Mouse (Mus musculus) limb, embryonic 13.5 days (tissue): Measurements from ENCODE around the gene Taar5. TPM values are rescaled to one million over a fixed set of nuclear protein-coding genes. Genes with fewer than 3 reads are reported as not detected.

Experiments
- ATAC-seq: fragments of 200-750 bp; cut with Nextera tagmentation; 2 replicates; pipeline ENCODE4 v1.8.0; 2017; ENCODE audit warnings: low read depth, moderate number of reproducible peaks, moderate TSS enrichment; ENCODE audit not compliant: low FRiP score
- H3K27ac ChIP-seq: fragments of 300-500 bp; sonication (generic); 2 replicates; pipeline ENCODE4 v1.5.1; 2015; ENCODE audit warnings: inconsistent platforms, mild to moderate bottlenecking, moderate library complexity
- H3K27me3 ChIP-seq: fragments of 300-500 bp; sonication (generic); 2 replicates; pipeline ENCODE4 v1.6.1; 2015; ENCODE audit warnings: mild to moderate bottlenecking, inconsistent platforms
- H3K36me3 ChIP-seq: fragments of 300-500 bp; sonication (generic); 2 replicates; pipeline ENCODE4 v1.6.1; 2015; ENCODE audit warnings: inconsistent platforms, mild to moderate bottlenecking, moderate library complexity
- H3K4me1 ChIP-seq: fragments of 300-500 bp; sonication (generic); 2 replicates; pipeline ENCODE4 v1.6.1; 2015; ENCODE audit warnings: inconsistent platforms
- H3K4me2 ChIP-seq: fragments of 300-500 bp; sonication (generic); replicated peaks from 2 replicates; pipeline ENCODE4 v1.6.1; 2015; ENCODE audit warnings: inconsistent platforms, mild to moderate bottlenecking, moderate library complexity
- H3K4me3 ChIP-seq: fragments of 300-500 bp; sonication (generic); 2 replicates; pipeline ENCODE4 v1.5.1; 2015; ENCODE audit warnings: moderate library complexity, mild to moderate bottlenecking, inconsistent platforms
- H3K9ac ChIP-seq: fragments of 300-500 bp; sonication (generic); 2 replicates; pipeline ENCODE4 v1.6.1; 2015; ENCODE audit warnings: mild to moderate bottlenecking, inconsistent platforms
- H3K9me3 ChIP-seq: fragments of 300-500 bp; sonication (generic); 2 replicates; pipeline ENCODE4 v1.6.1; 2016; ENCODE audit warnings: inconsistent platforms
- WGBS: fragments of 180-500 bp; shearing (Covaris S2); methylation state at CpG from one replicate; pipeline ENCODE4 v1.1.7; 2015; 5-methylcytosine and 5-hydroxymethylcytosine counted together
- polyA plus RNA-seq: library from polyadenylated mRNA; unstranded; fragments of >200 nt; fragmentation: Nextera tagmentation; extraction: Ambion mirVana; gene quantifications from 2 replicates; pipeline ENCODE4 v1.2.1, GENCODE M21; 2015

Gene Taar5
- not detected in 2 replicates for polyA plus RNA-seq

DNA sequence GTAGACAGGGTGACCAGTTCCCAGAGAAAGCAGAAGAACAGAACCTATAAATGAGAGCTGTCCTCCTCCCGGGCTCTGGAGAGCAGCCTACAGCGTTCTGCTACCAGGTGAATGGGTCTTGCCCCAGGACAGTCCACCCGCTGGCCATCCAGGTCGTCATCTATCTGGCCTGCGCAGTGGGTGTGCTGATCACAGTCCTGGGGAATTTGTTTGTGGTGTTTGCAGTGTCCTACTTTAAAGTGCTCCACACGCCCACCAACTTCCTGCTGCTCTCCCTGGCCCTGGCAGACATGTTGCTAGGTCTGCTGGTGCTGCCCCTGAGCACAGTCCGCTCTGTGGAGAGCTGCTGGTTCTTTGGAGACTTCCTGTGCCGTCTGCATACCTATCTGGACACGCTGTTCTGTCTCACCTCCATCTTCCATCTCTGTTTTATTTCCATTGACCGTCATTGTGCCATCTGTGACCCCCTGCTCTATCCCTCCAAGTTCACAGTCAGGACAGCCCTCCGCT is at the start of gene Taar5:
Gene Taar5 (plus strand): TSS at position 51 of the 510 bp plus-strand sequence.
- no peaks in the 10 kb centered on the region for H3K9me3 ChIP-seq
- 85% methylated on average over 11 of the region's 11 CpGs for WGBS
- no peak for ATAC-seq
- no peak within 1 kb of the TSS for H3K27ac ChIP-seq
- H3K4me3 ChIP-seq: no peak within 1 kb of the TSS
- no peak within 1 kb of the TSS for H3K4me2 ChIP-seq
- H3K27me3 ChIP-seq: no peaks in the 10 kb centered on the region
- H3K9ac ChIP-seq: no peak within 1 kb of the TSS
- H3K36me3 ChIP-seq: no peaks in the 10 kb centered on the region
- H3K4me1 ChIP-seq: no peaks in the 10 kb centered on the region

DNA sequence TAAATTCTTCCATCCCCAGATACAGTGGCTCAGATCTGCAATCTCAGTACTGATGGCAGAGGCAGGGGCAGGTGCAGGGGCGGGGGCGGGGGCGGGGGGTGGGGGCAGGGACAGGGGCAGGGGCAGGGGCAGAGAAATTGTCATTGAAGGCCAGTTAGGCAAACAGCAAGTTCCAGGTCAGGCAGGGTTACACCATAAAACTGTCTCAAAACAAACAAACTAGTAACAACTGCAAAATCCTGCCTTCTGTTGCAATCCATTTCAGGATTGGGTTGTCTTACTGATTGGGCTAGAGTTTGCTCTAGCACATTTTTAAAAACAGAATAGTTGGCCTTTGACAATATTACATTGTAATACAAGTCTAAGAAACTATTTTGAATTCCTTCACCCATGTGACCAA is 48.0 kb upstream of the Taar5 start:
- Histone ChIP-seq H3K4me1 (no peaks in the 10 kb centered on the region), H3K4me2 (no peak overlapping the region), H3K36me3 (no peaks in the 10 kb centered on the region), H3K27ac (no peak overlapping the region), H3K27me3 (no peaks in the 10 kb centered on the region), H3K9me3 (no peaks in the 10 kb centered on the region), H3K4me3 (no peak overlapping the region), H3K9ac (no peak overlapping the region)
- no peak for ATAC-seq
- 58% methylated on average over 3 of the region's 3 CpGs for WGBS

DNA sequence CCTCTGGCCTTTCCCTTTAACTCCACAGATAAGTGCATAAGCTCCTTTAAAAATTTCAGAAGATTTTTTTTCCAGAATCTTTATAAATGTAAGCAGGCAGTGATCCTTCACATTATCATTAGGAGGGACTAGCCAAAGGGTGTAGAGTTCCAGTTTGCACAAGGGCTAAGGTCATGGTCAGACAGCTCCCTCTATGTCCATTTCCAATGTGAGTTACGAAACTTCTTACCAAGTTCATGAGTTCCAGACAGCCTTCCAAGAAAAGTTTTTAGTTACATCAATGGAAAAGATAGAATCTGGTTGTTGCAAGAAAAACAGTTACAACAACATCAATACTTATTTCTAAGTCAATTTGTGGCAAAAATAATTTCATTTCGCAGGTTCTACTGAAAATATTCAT is 46.6 kb upstream of the Taar5 start:
- no peak for ATAC-seq
- no peaks in the 10 kb centered on the region for H3K27me3 ChIP-seq
- no peaks in the 10 kb centered on the region for H3K4me1 ChIP-seq
- H3K9me3 ChIP-seq: no peaks in the 10 kb centered on the region
- H3K4me2 ChIP-seq: no peak overlapping the region
- H3K4me3 ChIP-seq: no peak overlapping the region
- 81% methylated on average over 2 of the region's 2 CpGs for WGBS
- no peak overlapping the region for H3K9ac ChIP-seq
- H3K36me3 ChIP-seq: no peaks in the 10 kb centered on the region
- no peak overlapping the region for H3K27ac ChIP-seq

DNA sequence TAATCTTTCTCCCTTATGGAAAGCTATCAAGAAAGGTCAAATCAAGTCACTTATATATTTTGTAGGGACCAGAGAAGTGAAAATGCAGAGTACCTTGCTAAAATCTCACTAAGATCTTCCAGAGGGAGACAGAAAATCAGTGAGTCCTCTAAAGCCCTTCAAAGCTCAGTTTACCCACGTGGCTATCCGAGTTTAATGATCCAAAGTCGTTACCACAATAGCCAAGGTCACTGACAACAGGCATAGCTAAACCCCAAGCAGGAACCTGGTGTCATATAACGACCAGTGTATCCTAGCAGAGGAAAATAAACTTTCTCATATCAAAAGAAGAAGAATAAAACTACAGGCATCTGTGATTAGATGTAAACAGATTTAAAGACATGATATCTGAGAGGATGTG is 32.9 kb upstream of the Taar5 start:
- no peak overlapping the region for H3K4me3 ChIP-seq
- H3K36me3 ChIP-seq: no peaks in the 10 kb centered on the region
- no peaks in the 10 kb centered on the region for H3K27me3 ChIP-seq
- ATAC-seq: no peak
- H3K4me2 ChIP-seq: no peak overlapping the region
- no peak overlapping the region for H3K9ac ChIP-seq
- no peak overlapping the region for H3K27ac ChIP-seq
- 24% methylated on average over 4 of the region's 4 CpGs for WGBS
- H3K4me1 ChIP-seq: no peaks in the 10 kb centered on the region
- H3K9me3 ChIP-seq: no peaks in the 10 kb centered on the region

DNA sequence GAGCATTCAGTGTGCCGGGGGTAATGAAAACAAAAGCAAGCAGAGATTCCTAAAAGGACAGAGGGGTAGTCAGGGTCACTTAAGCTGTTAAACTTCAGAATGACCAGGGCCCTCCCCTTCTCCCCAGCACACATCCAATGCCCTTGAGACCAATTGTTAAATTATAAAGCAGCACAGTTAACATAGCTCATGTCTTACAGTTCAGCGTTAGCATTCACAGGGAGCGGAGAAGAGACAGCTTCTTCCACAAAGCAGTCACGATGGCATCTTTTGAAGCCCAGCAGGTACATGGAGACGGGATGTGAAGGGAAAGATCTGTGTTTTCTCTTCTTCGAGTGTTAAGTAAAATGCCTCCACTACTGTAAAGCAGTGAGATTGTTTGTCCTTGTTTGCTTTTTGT is 32.2 kb upstream of the Taar5 start, which contains the start of gene Taar2:
Gene Taar2 (plus strand): TSS at position 261 of the 400 bp plus-strand sequence.
- Histone ChIP-seq H3K27ac (no peak within 1 kb of the TSS), H3K4me3 (no peak within 1 kb of the TSS), H3K9ac (no peak within 1 kb of the TSS), H3K27me3 (no peaks in the 10 kb centered on the region), H3K4me2 (no peak within 1 kb of the TSS), H3K36me3 (no peaks in the 10 kb centered on the region), H3K9me3 (no peaks in the 10 kb centered on the region), H3K4me1 (no peaks in the 10 kb centered on the region)
- 54% methylated on average over 6 of the region's 6 CpGs for WGBS
- ATAC-seq: no peak

DNA sequence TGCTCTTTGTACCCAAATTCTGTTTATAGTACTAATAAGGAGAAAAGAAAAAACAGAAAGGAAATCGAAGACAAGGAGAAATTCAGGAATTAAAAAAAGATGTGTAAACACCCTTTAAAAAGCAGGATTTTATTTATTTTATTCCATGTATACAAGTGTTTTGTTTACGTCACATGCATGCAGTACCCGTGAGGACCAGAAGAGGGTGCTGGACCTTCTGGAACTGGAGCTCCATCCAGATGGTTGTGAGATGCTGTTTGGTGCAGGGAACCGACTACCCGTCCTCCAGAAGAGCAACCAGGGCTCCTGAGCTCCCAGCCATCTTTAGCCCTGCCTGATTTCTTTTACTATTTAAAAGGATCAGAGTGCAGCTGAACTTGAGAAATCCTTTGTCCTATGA is 28.0 kb upstream of the Taar5 start:
- no peaks in the 10 kb centered on the region for H3K9me3 ChIP-seq
- H3K27me3 ChIP-seq: no peaks in the 10 kb centered on the region
- no peaks in the 10 kb centered on the region for H3K36me3 ChIP-seq
- H3K27ac ChIP-seq: no peak overlapping the region
- H3K4me3 ChIP-seq: no peak overlapping the region
- WGBS: 75% methylated on average over 5 of the region's 5 CpGs
- 0 out of 2 replicates have a peak, but pooled peaks cover 5% of the 10 kb centered on the region for H3K4me1 ChIP-seq
- ATAC-seq: no peak
- no peak overlapping the region for H3K4me2 ChIP-seq
- H3K9ac ChIP-seq: no peak overlapping the region

DNA sequence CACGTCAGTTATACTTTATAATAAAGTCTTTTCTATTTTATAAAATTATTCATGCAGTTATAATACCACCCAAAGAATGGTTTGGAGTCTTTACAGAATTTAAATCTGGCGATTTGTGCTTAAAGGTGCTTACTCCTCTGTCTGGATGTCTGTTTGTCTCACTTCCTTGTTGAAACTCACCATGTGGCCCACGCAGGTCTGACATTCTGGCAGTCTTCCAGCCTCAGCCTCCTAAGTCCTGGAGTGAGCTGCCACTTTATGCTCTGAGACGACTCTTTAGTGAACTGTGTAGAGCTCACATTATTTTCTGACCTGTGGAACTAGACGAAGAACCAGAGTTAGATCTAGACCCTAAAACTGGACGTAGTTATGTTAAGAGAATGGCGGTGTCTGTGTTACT is 22.5 kb upstream of the Taar5 start:
- Histone ChIP-seq H3K27me3 (no peaks in the 10 kb centered on the region), H3K4me2 (no peak overlapping the region), H3K36me3 (no peaks in the 10 kb centered on the region), H3K9ac (no peak overlapping the region), H3K4me1 (peaks cover 10% of the 10 kb centered on the region; the same call in 1 of the 2 replicates), H3K4me3 (no peak overlapping the region), H3K9me3 (no peaks in the 10 kb centered on the region), H3K27ac (no peak overlapping the region)
- 55% methylated on average over 7 of the region's 7 CpGs for WGBS
- ATAC-seq: no peak

DNA sequence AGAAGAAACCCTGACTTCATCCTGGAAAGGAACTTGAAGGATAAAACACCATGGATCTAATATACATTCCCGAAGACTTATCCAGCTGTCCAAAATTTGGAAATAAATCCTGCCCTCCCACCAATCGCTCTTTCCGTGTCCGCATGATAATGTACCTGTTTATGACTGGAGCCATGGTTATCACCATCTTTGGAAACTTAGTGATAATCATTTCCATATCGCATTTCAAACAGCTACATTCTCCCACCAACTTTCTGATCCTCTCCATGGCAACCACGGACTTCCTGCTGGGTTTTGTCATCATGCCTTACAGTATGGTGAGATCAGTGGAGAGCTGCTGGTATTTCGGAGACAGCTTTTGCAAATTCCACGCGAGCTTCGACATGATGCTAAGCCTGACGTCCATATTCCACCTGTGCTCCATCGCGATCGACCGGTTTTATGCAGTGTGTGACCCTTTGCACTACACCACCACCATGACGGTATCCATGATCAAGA is 20.9 kb upstream of the Taar5 start, which contains the start of gene Taar3:
Gene Taar3 (plus strand): TSS at position 51 of the 498 bp plus-strand sequence.
- H3K27ac ChIP-seq: no peak within 1 kb of the TSS
- no peak for ATAC-seq

DNA sequence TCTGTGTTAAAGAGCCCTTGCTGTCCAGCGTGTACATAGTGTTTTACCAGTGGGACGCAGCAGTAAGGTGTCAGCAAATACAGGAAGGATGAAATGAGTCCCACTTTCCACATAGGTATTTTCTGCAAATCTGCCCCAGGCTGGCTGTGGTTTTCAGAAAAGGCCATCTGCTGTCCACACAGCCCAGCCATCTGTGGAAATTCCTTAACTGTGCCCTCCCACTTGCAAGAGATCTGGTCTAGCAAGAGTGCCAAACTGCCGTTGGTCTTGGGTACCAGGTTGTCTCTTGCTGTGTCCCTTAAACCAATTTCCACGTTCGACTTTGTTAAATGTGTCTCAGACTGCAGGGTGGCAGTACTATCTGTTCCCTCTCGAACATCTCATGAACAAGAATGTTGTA is 18.8 kb upstream of the Taar5 start:
- 81% methylated on average over 6 of the region's 6 CpGs for WGBS
- Histone ChIP-seq H3K4me3 (no peak overlapping the region), H3K36me3 (no peaks in the 10 kb centered on the region), H3K27ac (no peak overlapping the region), H3K4me1 (peaks cover 5% of the 10 kb centered on the region; the same call in 1 of the 2 replicates), H3K4me2 (no peak overlapping the region), H3K9ac (no peak overlapping the region), H3K27me3 (no peaks in the 10 kb centered on the region), H3K9me3 (no peaks in the 10 kb centered on the region)
- no peak for ATAC-seq

More for the DNA sequence above, 20.9 kb upstream of the Taar5 start, which contains the start of gene Taar3:
- H3K4me3 ChIP-seq: no peak within 1 kb of the TSS
- 86% methylated on average over 16 of the region's 16 CpGs for WGBS
- H3K4me2 ChIP-seq: no peak within 1 kb of the TSS
- no peaks in the 10 kb centered on the region for H3K36me3 ChIP-seq
- H3K9ac ChIP-seq: no peak within 1 kb of the TSS
- peaks cover 10% of the 10 kb centered on the region; the same call in 1 of the 2 replicates for H3K4me1 ChIP-seq
- H3K27me3 ChIP-seq: no peaks in the 10 kb centered on the region
- no peaks in the 10 kb centered on the region for H3K9me3 ChIP-seq

DNA sequence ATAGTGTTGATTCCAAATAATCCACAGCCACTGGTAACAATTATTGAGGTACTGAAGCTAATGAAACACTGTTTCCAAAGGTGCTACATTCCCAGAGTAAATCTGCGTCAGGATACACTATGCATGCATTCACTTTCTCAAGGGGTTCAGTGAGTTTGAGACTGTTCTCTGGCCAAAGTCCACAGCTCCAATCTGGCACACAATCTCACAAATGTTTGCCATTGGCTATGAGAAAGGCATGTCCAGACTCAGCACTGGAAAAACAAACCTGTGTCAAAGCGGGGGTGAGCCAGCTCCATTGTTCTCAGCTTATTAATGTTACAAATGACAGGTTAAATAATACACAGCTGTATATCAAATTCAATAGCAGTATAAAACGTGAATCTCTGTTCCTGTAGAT is 11.4 kb upstream of the Taar5 start:
- Histone ChIP-seq H3K4me1 (peaks cover 6% of the 10 kb centered on the region; the same call in 1 of the 2 replicates), H3K4me3 (no peak overlapping the region), H3K4me2 (no peak overlapping the region), H3K9me3 (no peaks in the 10 kb centered on the region), H3K9ac (no peak overlapping the region), H3K27me3 (no peaks in the 10 kb centered on the region), H3K36me3 (no peaks in the 10 kb centered on the region), H3K27ac (no peak overlapping the region)
- 53% methylated on average over 3 of the region's 3 CpGs for WGBS
- no peak for ATAC-seq

DNA sequence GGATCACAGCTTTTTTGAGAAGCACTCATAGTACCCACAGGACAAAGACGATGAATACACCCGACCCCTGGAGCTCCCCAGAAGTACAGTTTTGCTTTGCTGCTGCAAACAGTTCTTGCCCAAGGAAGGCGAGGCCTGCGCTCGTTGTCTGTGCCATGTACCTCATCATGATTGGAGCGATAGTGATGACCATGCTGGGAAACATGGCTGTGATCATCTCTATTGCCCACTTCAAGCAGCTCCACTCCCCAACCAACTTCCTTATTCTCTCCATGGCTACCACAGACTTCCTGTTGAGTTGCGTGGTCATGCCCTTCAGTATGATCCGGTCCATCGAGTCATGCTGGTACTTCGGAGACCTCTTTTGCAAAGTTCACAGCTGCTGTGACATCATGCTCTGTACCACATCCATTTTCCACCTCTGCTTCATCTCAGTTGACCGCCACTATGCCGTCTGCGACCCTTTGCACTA is 10.0 kb upstream of the Taar5 start, which contains the start of gene Taar4:
Gene Taar4 (plus strand): TSS at position 51 of the 472 bp plus-strand sequence.
- ATAC-seq: no peak
- H3K9ac ChIP-seq: no peak within 1 kb of the TSS
- no peaks in the 10 kb centered on the region for H3K36me3 ChIP-seq
- no peaks in the 10 kb centered on the region for H3K27me3 ChIP-seq
- H3K27ac ChIP-seq: no peak within 1 kb of the TSS
- H3K9me3 ChIP-seq: no peaks in the 10 kb centered on the region
- H3K4me1 ChIP-seq: peaks cover 6% of the 10 kb centered on the region; the same call in 1 of the 2 replicates
- 96% methylated on average over 13 of the region's 13 CpGs for WGBS
- no peak within 1 kb of the TSS for H3K4me3 ChIP-seq
- no peak within 1 kb of the TSS for H3K4me2 ChIP-seq

DNA sequence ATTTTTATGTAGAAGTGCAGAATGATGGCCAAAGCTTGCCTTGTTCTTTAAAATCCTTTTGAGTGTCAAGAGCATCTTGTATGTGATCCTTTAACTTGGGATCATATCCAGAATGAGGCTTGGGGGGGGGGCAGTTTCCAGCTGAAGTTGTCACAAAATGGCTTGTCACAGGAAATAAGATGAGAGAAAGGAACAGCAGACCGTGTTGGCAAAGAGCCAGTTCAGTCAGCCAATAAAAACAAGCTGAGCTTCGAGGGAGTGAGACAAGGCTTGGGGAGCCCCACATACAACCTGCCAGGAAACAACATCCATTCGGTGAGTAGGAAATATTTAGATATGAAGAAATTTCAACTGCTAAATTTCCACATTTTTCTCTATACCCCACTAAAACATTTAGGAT is 7.1 kb upstream of the Taar5 start:
- peaks cover 6% of the 10 kb centered on the region; the same call in 1 of the 2 replicates for H3K4me1 ChIP-seq
- H3K36me3 ChIP-seq: no peaks in the 10 kb centered on the region
- WGBS: 42% methylated on average over 3 of the region's 3 CpGs
- H3K27ac ChIP-seq: no peak overlapping the region
- H3K27me3 ChIP-seq: no peaks in the 10 kb centered on the region
- no peak for ATAC-seq
- H3K9me3 ChIP-seq: no peaks in the 10 kb centered on the region
- H3K4me3 ChIP-seq: no peak overlapping the region
- no peak overlapping the region for H3K9ac ChIP-seq
- no peak overlapping the region for H3K4me2 ChIP-seq
